Mouse (Mus musculus): Measurements from ENCODE around the gene Sorcs3. TPM values are rescaled to one million over a fixed set of nuclear protein-coding genes. Genes with fewer than 3 reads are reported as not detected.

Sorcs3 gene
- total RNA-seq, 2 experiments from 2014 or later = 37.6 to 38.1 TPM

DNA sequence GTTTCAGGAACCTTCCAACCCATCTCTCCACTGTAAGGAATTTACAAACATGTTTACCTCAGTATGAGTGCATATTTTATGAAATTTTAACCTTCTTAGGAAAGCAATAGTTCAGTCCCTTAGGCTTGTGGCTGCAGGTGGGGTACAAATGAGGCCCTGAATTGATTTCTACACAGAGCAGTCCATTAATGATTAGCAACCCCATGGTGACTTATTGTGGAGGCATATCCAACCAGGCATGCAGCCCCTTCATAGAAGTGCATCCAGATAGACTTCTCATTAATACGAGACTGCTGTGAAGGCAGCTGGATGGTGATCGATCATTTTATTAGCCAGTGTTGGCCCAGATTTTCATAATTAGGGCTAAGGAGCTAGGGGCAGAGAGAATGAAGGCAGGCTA is 480.5 kb downstream of the Sorcs3 start:
- DNase-seq (ENCODE audit: low spot score in 2 of 2) = no peak

GRCm38 (mm10) chr19:48700111-48700658 is 494.4 kb downstream of the Sorcs3 start:
- no peak for DNase-seq (ENCODE audit: low spot score in 2 of 2)

DNA sequence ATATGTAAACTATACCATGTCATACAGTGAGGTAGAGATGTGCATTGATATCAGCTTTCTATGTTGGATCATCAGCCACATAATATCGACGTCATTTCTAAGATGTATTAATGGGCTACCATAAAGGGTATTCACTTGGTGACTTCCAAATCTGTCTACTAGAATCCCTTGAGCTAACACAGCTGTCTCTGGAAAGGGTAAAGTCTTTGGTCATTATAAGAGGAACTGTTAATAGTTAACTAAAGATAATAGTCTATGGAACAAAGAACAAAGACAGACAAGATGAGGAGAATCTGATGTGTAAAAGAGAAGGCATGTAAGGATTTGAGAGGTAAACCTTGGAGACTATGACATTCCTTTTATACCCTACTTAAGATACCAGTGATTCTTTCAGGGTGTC is 497.9 kb downstream of the Sorcs3 start:
- no peak for DNase-seq (ENCODE audit: low spot score in 2 of 2)

DNA sequence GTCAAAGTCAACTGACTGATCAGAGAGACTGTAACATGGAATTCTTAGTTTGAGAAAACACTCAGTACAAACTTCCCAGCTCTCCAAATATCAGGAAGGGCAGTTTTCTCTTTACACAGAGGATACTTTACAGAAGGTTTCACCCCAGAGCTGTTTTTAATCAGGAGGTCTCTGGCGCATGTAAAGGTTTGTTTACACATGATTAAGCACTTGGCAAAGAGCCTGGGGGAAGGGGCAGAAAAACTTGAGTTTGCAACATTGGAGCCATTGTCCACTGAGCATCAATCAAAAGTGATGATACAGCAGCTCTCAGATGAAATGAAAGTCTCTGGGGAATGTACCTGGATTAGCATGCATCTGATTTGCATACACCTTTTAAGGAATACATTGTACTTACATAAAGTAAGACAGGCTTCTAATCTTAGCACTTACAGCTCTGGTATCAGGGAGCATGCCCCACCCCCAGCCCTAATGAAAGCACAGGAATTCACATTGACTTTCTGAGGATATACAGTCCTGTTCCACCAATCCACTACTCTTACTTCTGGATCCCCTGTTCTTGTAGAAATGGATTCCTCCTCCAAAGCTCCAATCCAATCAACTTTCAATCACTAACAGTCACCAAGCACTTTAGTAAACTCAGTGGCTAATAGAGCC is 500.6 kb downstream of the Sorcs3 start:
- DNase-seq (ENCODE audit: low spot score in 2 of 2) = no peak

DNA sequence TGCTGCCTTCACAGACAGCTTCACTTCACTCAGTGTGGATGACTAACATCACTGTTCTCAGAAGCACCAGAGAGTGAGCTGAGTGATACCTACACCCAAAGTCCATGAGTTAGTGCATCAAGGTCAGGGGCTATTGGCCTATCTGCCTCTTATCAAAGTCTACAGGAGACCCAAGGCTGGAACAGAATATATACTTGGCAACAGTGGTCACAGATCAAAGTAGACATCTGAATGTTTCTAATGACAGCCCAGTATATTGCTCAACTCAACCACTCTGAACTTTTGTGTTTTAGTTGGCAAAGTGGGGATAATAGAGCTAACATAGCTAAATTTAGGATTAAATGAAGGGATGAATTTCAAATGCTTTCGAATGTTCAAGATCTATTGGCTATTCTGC is 501.1 kb downstream of the Sorcs3 start:
- DNase-seq (ENCODE audit: low spot score in 2 of 2) = no peak

- no peak for DNase-seq (ENCODE audit: low spot score in 2 of 2)
Measured at GRCm38 (mm10) chr19:48725851-48726419, 520.1 kb downstream of the Sorcs3 start.

GRCm38 (mm10) chr19:48727048-48727447 is 521.2 kb downstream of the Sorcs3 start:
- DNase-seq (ENCODE audit: low spot score in 2 of 2) = no peak

DNA sequence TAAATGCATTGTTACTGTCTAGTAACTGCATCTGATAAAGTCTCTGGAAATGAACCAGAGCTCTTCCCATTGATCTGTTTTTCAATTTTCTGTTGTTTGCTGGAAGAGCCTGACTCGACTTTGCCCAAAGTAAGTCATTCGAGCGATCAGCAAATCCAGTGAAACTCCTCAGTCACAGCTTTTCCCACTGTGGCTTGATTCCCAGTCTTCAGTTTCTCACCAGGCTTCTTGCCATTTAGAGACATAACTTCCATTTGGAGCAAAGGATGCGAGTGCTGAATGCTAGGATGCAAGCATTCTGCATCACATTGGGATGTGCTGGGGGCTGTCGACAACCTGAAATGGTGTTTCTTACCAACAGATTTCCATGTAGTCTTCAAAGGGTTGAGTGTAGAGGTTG is 521.8 kb downstream of the Sorcs3 start:
- DNase-seq (ENCODE audit: low spot score in 2 of 2) = peak in 1 of 2 experiments; percentile 13

DNA sequence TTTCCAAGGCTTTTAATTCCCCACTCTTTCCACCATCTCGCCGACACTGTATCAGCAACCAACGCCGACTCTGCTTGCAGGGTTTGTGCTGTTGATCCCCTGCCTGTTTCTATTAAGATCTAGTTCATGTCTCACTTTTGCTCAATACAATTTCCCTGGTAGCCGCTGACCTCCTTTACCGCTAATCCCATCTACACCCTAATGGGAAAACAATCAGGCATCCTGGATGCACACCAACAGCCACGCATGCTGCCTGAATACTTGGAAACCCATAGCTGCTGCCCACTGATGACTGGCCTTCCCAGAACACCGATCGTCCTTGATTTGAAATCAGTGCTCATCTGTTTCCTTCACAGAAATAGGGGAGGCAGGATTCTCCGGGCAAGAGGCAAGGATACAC is 525.9 kb downstream of the Sorcs3 start:
- no peak for DNase-seq (ENCODE audit: low spot score in 2 of 2)

- DNase-seq (ENCODE audit: low spot score in 2 of 2) = no peak
Measured at GRCm38 (mm10) chr19:48734370-48734769, 528.5 kb downstream of the Sorcs3 start.

DNA sequence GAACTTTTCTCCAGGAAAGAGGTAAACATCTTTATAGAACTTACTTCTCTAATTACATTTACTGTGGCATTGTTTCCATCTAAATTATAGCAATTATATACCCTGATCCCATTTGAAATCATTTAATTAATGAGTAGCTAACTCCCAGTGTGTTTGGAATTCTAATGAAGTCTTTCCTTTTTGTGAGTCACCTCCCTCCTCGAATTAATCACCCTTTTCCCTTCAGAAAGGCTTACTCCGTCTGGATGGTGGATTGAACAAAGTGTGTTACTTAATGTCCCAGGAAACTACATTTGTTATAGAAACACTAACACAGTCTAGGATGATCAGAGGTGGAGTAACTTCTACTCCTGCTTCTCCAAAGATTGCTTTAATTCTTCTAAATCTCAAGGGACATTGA is 531.7 kb downstream of the Sorcs3 start:
- DNase-seq (ENCODE audit: low spot score in 2 of 2) = no peak

GRCm38 (mm10) chr19:48755156-48755555 is 549.3 kb downstream of the Sorcs3 start:
- DNase-seq (ENCODE audit: low spot score in 2 of 2) = no peak

DNA sequence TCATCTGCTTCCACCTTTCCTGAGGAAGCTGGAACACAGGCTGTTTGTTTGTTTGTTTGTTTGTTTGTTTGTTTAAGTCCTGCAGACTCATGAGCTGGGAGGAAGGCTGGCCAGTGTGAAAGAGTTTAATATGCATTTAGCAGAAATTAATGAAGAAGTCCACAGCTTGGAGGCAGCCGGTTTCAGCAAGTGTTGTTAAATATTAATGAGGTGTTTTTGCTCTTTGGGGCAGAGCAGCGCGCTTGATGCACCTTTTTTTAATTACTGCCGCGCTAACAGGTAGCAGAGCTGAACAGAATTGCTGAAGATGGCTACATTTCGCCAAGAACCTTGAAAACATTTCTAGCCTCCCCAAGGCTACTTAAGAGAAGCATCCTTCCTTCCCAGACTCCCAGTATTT is 551.0 kb downstream of the Sorcs3 start:
- DNase-seq (ENCODE audit: low spot score in 2 of 2) = no peak

DNA sequence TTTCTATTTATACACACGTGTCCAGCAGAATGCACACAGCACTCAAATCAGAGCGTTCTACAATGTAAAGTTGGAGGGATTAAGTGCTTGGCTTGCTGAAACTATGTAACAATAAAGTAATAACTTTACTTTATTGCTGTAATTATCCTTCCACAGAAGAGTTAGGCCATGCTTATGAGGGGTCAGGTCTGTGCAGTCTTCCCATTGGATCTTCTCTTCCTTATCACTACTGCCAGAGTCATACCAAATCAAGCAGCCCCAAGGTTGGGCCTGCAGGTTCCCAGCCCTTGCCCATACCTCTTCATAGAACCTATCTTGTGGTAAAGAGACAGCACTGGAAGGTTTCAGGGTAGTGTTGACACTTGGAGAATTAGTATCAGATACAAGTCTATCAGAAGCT is 560.7 kb downstream of the Sorcs3 start:
- DNase-seq (ENCODE audit: low spot score in 2 of 2) = no peak

DNA sequence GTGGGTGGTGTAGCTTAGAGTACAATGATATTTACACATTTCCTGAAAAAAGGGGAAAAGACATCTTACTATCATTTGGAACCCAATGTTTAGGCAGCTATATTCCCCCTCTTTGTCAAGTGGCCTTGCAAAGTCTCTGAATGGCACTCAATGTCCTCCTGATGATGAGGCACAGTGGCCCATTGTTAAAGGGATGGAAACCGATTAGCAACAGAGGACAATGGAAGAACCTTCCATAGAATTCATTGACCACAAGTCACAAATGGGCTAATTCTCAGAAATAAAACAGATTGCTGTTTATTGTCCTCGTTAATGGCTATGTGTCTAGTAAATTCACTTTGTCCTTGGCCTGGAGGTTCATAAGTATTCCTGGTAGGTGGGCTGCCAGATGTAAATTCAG is 565.7 kb downstream of the Sorcs3 start:
- DNase-seq (ENCODE audit: low spot score in 2 of 2) = no peak

- DNase-seq (ENCODE audit: low spot score in 2 of 2) = no peak
Measured at GRCm38 (mm10) chr19:48779095-48779765, 573.4 kb downstream of the Sorcs3 start.

- no peak for DNase-seq (ENCODE audit: low spot score in 2 of 2)
Measured at GRCm38 (mm10) chr19:48780813-48781212, 575.0 kb downstream of the Sorcs3 start.

DNA sequence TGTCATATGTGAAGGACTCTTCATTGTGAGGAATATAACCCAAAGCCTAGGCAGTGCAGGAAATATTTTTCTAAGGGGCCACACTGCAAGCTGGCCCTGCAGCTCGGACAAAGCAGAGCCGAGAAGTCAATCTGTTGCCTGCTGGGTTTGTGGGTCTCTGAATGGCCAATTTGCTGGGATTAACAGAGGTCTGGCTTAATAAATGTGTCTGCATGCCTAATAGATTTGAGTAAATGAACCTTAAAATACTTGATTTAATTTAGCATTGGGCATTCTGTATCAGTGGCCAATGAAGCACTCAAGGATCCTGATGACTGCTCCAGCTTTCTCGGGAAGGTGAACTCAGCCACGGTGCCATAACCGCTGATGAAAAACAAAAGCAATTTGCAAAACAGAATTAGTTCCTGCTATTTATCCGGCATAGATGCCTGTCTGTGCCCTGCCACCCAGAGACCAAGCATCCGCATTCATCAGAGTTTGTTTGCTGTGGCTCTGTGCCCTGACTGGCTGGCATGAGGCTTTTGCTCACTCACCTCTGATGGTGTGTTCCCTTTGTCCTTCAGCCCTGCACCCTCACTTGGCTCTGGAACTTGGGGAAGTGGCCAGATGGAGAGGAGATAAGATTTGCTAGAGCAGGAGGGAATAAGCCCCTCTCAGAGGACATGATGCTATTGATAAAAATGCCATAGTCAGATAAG is 576.3 kb downstream of the Sorcs3 start:
- DNase-seq (ENCODE audit: low spot score in 2 of 2) = no peak

- DNase-seq (ENCODE audit: low spot score in 2 of 2) = peak in 1 of 2 experiments; percentile 5
Measured at GRCm38 (mm10) chr19:48787269-48787668, 581.4 kb downstream of the Sorcs3 start.

DNA sequence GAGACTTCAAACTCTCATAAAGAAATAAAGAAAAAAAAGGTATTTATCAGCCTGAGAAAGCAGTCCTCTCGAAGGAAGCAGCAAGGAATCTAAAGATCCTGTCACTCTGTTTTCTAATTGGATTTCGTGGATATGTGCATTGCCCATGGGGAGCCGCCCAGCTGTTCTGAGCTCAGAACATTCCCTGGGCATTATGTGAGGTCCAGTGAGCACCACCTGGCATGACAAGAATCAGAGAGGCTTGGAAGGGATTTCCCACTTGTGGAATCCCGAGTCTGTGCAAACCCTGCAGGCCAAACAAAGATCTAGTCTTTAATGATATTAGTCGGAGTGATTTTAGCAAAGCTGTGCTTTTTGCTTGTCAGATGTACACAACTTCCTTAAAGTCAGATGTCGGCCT is 598.7 kb downstream of the Sorcs3 start:
- no peak for DNase-seq (ENCODE audit: low spot score in 2 of 2)

DNA sequence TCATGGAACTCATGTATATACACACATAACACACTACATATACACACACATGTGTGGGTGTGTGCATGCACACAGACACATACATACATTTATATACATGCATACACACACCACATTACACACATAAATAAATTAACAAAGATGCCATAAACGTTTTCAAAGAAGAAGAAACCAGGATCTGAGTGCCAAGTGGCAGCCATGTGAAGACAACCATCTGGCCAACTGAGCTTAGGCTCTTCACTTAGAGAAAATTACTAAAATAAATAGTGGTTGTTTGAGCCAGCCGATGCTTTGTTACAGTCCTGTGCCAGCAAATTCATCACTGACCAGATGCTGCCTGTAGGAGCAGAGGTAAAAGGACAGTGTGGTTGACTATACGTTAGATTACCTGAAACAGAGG is 605.7 kb downstream of the Sorcs3 start:
- no peak for DNase-seq (ENCODE audit: low spot score in 2 of 2)

DNA sequence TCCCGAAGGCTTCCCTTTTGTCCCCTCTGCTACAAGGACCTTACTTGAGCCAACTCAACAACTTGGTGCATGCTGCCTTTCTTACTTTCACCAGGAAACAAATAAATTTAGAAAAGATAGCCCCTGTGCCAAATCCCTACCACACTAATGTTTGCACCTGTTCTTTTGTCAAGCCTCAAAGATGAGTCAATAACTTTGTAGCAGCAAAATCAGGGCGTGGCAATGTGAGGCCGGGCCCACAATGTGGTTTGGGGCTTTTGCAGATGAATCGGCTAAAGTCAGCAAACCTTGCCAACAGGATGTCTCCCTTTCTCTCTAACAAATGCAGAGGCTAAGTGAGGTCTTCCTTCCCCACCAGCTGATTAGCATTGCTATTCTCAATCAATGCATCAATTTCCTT is 608.0 kb downstream of the Sorcs3 start:
- no peak for DNase-seq (ENCODE audit: low spot score in 2 of 2)
